Mouse (Mus musculus) embryonic fibroblast, embryonic 13.5 days (primary cell): ENCODE results near the gene Tle4.

Source experiments
- CTCF ChIP-seq: IDR thresholded peaks from 2 replicates; pipeline ENCODE4 v1.5.1; 2011; ENCODE audit warnings: mild to moderate bottlenecking, control low read depth, low read length, moderate library complexity, borderline replicate concordance; ENCODE audit not compliant: insufficient read depth
- POLR2A ChIP-seq: IDR thresholded peaks from 2 replicates; pipeline ENCODE4 v1.6.1; 2011; ENCODE audit warnings: low read depth, mild to moderate bottlenecking, control low read depth, low read length, moderate library complexity

GRCm38 (mm10) chr19:14547133-14547842 is 50.6 kb downstream of the Tle4 start:
- TF ChIP-seq POLR2A, result no peak
- TF ChIP-seq CTCF, result no peak
